Mouse (Mus musculus) ES-Bruce4 (cell line): ENCODE measurements around the gene Nudt8.
"Not testable (repeated sequence)": the region's sequence is repeated elsewhere in the genome, so short reads cannot be mapped to it uniquely, and the experiment has no call there.

Source experiments
- EP300 ChIP-seq: IDR thresholded peaks from 2 replicates; pipeline ENCODE4 v1.6.1; 2011; ENCODE audit warnings: low read depth, low read length; ENCODE audit not compliant: insufficient read depth
- POLR2A ChIP-seq: IDR thresholded peaks from one replicate; pipeline ENCODE4 v1.8.1; 2011; ENCODE audit warnings: low read length; ENCODE audit not compliant: insufficient read depth

- not testable (repeated sequence) for TF ChIP-seq EP300, POLR2A
These were observed 25.8 kb upstream of the Nudt8 start for GRCm38 (mm10) chr19:3974608-3975007.
